Mouse (Mus musculus) bone marrow, adult 2 months (tissue): ENCODE results near the gene Zfp296.

ENCODE experiments used
- CTCF ChIP-seq: fragments of 200-500 bp; IDR thresholded peaks from 2 replicates; pipeline ENCODE4 v1.5.1; 2011; ENCODE audit warnings: low read length, control low read depth; ENCODE audit not compliant: control insufficient read depth, insufficient read depth
- POLR2A ChIP-seq: fragments of 200-500 bp; IDR thresholded peaks from 2 replicates; pipeline ENCODE4 v1.6.1; 2011; ENCODE audit warnings: low read depth, mild to moderate bottlenecking, control low read depth, low read length, borderline replicate concordance; ENCODE audit not compliant: control insufficient read depth

DNA sequence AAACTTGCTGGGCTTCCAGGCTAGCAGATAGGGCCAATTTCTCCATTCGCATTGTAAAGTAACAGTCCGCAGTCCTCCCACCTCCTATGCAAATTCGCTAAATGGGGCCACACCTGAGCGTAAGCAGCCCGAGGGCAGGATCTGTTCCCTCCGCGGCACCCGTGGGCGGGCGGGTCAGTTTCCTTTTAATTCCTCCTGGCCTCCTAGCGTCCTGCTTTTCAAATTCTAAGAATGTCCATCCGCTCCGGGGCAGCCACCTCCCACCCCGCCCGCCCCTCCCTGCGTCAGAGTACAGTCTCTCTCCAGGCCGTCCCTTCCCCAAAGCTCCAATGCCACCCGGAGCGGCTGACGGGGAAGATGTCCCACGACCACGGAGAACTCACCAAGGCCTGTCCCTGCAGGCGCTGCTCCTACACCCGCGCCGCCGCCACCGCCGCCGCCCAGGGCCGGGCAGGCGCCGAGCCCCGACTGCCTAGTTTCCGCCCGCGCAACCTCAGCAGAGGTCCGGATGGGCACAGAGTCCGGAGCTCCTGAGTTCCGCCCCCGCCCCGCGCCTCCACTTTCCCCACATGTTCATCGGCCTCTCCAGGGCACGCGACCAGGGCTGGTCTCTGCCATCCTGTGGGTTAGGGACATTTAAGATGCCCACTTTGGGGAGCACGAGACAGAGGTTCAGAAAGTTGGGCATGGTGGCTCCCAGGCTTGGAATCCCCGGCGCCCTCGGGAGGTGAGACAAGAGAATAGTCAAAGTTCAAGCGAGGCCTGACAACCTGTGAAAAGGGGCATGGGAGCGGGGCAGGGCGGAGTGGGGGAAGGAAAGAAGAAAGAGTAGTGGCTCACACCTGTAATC lies 3.9 kb upstream of the Zfp296 start:
- TF ChIP-seq CTCF: no peak; the same call in 1 of the 2 replicates
- TF ChIP-seq POLR2A: peak; percentile 77; the same call in 1 of the 2 replicates
